Mouse (Mus musculus) G1E (cell line): ENCODE results near the gene Gpr84.

Source experiments
- CTCF ChIP-seq: IDR thresholded peaks from 2 replicates; pipeline ENCODE4 v1.5.1; 2012; ENCODE audit warnings: low read depth, low read length, inconsistent platforms, mixed read lengths
- POLR2AphosphoS5 ChIP-seq: IDR thresholded peaks from 2 replicates; pipeline ENCODE4 v1.6.1; 2012; ENCODE audit warnings: low read depth, low read length, inconsistent platforms; ENCODE audit not compliant: insufficient replicate concordance

DNA sequence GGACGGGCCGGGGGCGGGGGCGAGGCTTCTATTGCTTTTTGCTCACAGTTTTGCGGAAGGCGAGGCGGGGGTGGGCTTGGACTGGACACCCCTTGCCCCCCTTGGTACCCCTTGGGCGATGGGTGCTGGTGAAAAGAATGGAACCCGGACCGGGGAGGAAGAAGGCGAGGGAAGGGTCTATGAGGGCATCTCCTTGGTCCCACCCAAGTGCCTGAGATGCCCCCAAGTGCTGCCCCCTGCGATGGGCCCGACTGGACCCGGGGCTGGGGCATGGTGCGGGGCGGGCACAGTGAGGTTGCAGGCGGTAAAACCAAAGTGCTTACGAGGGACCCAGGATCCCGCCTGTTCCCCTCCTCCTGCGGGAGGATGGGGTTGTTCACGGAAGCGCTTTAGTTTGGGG is 3.8 kb upstream of the Gpr84 start:
- TF ChIP-seq CTCF (no peak), POLR2AphosphoS5 (no peak)
